Mouse (Mus musculus) c-Kit-positive CD71-negative TER-119-negative erythroid progenitor cells, embryonic 14.5 days (primary cell): ENCODE measurements around the gene Ncstn.
A peak's percentile ranks its signal among the peaks of the same experiment; 100 is the strongest.

Source experiments
- DNase-seq: peaks from one replicate; pipeline ENCODE4 v3.0.0-alpha.2; 2013; ENCODE audit warnings: low read depth

Ncstn gene

GRCm38 (mm10) chr1:172072604-172073003 is 10.0 kb downstream of the Ncstn start:
- DNase-seq: no peak

GRCm38 (mm10) chr1:172071556-172071955 is 11.0 kb downstream of the Ncstn start:
- DNase-seq: no peak

- DNase-seq: no peak
Measured at GRCm38 (mm10) chr1:172070227-172070626, 12.4 kb downstream of the Ncstn start.

GRCm38 (mm10) chr1:172064613-172065141 is 17.9 kb downstream of the Ncstn start:
- DNase-seq: no peak

- DNase-seq: no peak
Measured at GRCm38 (mm10) chr1:172063291-172064023, 19.1 kb downstream of the Ncstn start.

GRCm38 (mm10) chr1:172062101-172062500 is 20.5 kb downstream of the Ncstn start:
- DNase-seq: no peak

GRCm38 (mm10) chr1:172061217-172061616 is 21.4 kb downstream of the Ncstn start:
- no peak for DNase-seq

- DNase-seq: no peak
Measured at GRCm38 (mm10) chr1:172060659-172061058, 21.9 kb downstream of the Ncstn start.

GRCm38 (mm10) chr1:172058874-172059273 is 23.7 kb downstream of the Ncstn start:
- no peak for DNase-seq

- DNase-seq: no peak
Measured at GRCm38 (mm10) chr1:172058321-172058720, 24.3 kb downstream of the Ncstn start.

GRCm38 (mm10) chr1:172057491-172057921 is 25.1 kb downstream of the Ncstn start, which contains the start of gene Nhlh1:
Gene Nhlh1 (minus strand): TSS chr1:172057573.
- no peak for DNase-seq

- no peak for DNase-seq
Measured at GRCm38 (mm10) chr1:172056251-172056650, 26.3 kb downstream of the Ncstn start.

GRCm38 (mm10) chr1:172053541-172054440 is 28.8 kb downstream of the Ncstn start:
- DNase-seq: no peak

GRCm38 (mm10) chr1:172052766-172053279 is 29.8 kb downstream of the Ncstn start:
- DNase-seq: no peak

GRCm38 (mm10) chr1:172049131-172049782 is 33.3 kb downstream of the Ncstn start:
- DNase-seq: no peak

- DNase-seq: no peak
Measured at GRCm38 (mm10) chr1:172048241-172048734, 34.3 kb downstream of the Ncstn start.

- DNase-seq: peak; percentile 71
Measured at GRCm38 (mm10) chr1:172046938-172047337, 35.7 kb downstream of the Ncstn start.

- DNase-seq: no peak
Measured at GRCm38 (mm10) chr1:172046410-172046809, 36.2 kb downstream of the Ncstn start.

- no peak for DNase-seq
Measured at GRCm38 (mm10) chr1:172029914-172030313, 52.7 kb downstream of the Ncstn start.

GRCm38 (mm10) chr1:172028394-172029275 is 54.0 kb downstream of the Ncstn start, which contains the start of gene Vangl2:
Gene Vangl2 (minus strand): TSS chr1:172028444.
- no peak for DNase-seq

GRCm38 (mm10) chr1:172027809-172028102 is 54.8 kb downstream of the Ncstn start:
- DNase-seq: no peak
